Mouse (Mus musculus): ENCODE measurements around the gene Ercc5. TPM values are rescaled to one million over a fixed set of nuclear protein-coding genes. Genes with fewer than 3 reads are reported as not detected.

Gene Ercc5
- polyA plus RNA-seq, 1 experiment: 66.9 TPM

GRCm38 (mm10) chr1:44118239-44119054 lies 29.1 kb upstream of the Ercc5 start, which contains the start of the genes Kdelc1 and Bivm:
Gene Kdelc1, minus strand, starts transcription at chr1:44118808.
Gene Bivm, plus strand, starts transcription at chr1:44118957.
- Histone ChIP-seq H3K4me3 (ENCODE audit: low read depth, low read length) (peak within 1 kb of the TSS; percentile 96), H3K9ac (ENCODE audit: low read depth, poor library complexity, severe bottlenecking) (peak within 1 kb of the TSS; percentile 74), H3K36me3 (ENCODE audit: control insufficient read depth, insufficient read depth, low read length, poor library complexity, severe bottlenecking) (peaks cover 15% of the 10 kb centered on the region), H3K9me3 (replicated peaks; ENCODE audit: control insufficient read depth, insufficient read depth, low read length, poor library complexity, severe bottlenecking) (no peaks in the 10 kb centered on the region), H3K4me1 (ENCODE audit: control insufficient read depth, insufficient read depth, low read length) (no peaks in the 10 kb centered on the region), H3K27ac (ENCODE audit: insufficient read depth, low read length) (peak within 1 kb of the TSS; percentile 25), H3K27me3 (ENCODE audit: control insufficient read depth, insufficient read depth, low read length, poor library complexity, severe bottlenecking) (no peaks in the 10 kb centered on the region)
- TF ChIP-seq EP300 (IDR thresholded peaks at IDR 0.05; ENCODE audit: insufficient read depth, low read depth, low read length): no peak
- peak; percentile 35 for TF ChIP-seq POLR2A (IDR thresholded peaks at IDR 0.05; ENCODE audit: insufficient read depth, low read length)

GRCm38 (mm10) chr1:44119201-44120073 lies 28.1 kb upstream of the Ercc5 start:
- peak overlapping the region; percentile 96 for H3K4me3 ChIP-seq (ENCODE audit: low read depth, low read length)
- H3K4me1 ChIP-seq (ENCODE audit: control insufficient read depth, insufficient read depth, low read length): no peaks in the 10 kb centered on the region
- no peaks in the 10 kb centered on the region for H3K27me3 ChIP-seq (ENCODE audit: control insufficient read depth, insufficient read depth, low read length, poor library complexity, severe bottlenecking)
- peaks cover 10% of the 10 kb centered on the region for H3K36me3 ChIP-seq (ENCODE audit: control insufficient read depth, insufficient read depth, low read length, poor library complexity, severe bottlenecking)
- TF ChIP-seq POLR2A (IDR thresholded peaks at IDR 0.05; ENCODE audit: insufficient read depth, low read length): no peak
- 0 out of 2 replicates have a peak, but pooled peaks have one; percentile 37 for TF ChIP-seq EP300 (IDR thresholded peaks at IDR 0.05; ENCODE audit: insufficient read depth, low read depth, low read length)
- TF ChIP-seq CTCF (IDR thresholded peaks at IDR 0.05; ENCODE audit: low read depth, low read length): peak; percentile 46
- peak overlapping the region; percentile 74 for H3K9ac ChIP-seq (ENCODE audit: low read depth, poor library complexity, severe bottlenecking)
- peak overlapping the region; percentile 60; the same call in 1 of the 2 replicates for H3K27ac ChIP-seq (ENCODE audit: insufficient read depth, low read length)
- H3K9me3 ChIP-seq (replicated peaks; ENCODE audit: control insufficient read depth, insufficient read depth, low read length, poor library complexity, severe bottlenecking): no peaks in the 10 kb centered on the region

GRCm38 (mm10) chr1:44120074-44120406 lies 27.5 kb upstream of the Ercc5 start:
- H3K9ac ChIP-seq (ENCODE audit: low read depth, poor library complexity, severe bottlenecking): peak overlapping the region; percentile 74
- H3K36me3 ChIP-seq (ENCODE audit: control insufficient read depth, insufficient read depth, low read length, poor library complexity, severe bottlenecking): peaks cover 4% of the 10 kb centered on the region
- H3K27ac ChIP-seq (ENCODE audit: insufficient read depth, low read length): peak overlapping the region; percentile 60; the same call in 1 of the 2 replicates
- peak overlapping the region; percentile 96 for H3K4me3 ChIP-seq (ENCODE audit: low read depth, low read length)
- H3K4me1 ChIP-seq (ENCODE audit: control insufficient read depth, insufficient read depth, low read length): no peaks in the 10 kb centered on the region
- H3K9me3 ChIP-seq (replicated peaks; ENCODE audit: control insufficient read depth, insufficient read depth, low read length, poor library complexity, severe bottlenecking): no peaks in the 10 kb centered on the region
- H3K27me3 ChIP-seq (ENCODE audit: control insufficient read depth, insufficient read depth, low read length, poor library complexity, severe bottlenecking): no peaks in the 10 kb centered on the region
- TF ChIP-seq CTCF (IDR thresholded peaks at IDR 0.05; ENCODE audit: low read depth, low read length) (no peak), EP300 (IDR thresholded peaks at IDR 0.05; ENCODE audit: insufficient read depth, low read depth, low read length) (no peak), POLR2A (IDR thresholded peaks at IDR 0.05; ENCODE audit: insufficient read depth, low read length) (no peak)

- Histone ChIP-seq H3K27ac (ENCODE audit: insufficient read depth, low read length) (no peak overlapping the region), H3K9me3 (replicated peaks; ENCODE audit: control insufficient read depth, insufficient read depth, low read length, poor library complexity, severe bottlenecking) (no peaks in the 10 kb centered on the region)
- TF ChIP-seq EP300 (IDR thresholded peaks at IDR 0.05; ENCODE audit: insufficient read depth, low read depth, low read length) (no peak), POLR2A (IDR thresholded peaks at IDR 0.05; ENCODE audit: insufficient read depth, low read length) (no peak), CTCF (IDR thresholded peaks at IDR 0.05; ENCODE audit: low read depth, low read length) (no peak)
Measured at GRCm38 (mm10) chr1:44122256-44122655, 25.3 kb upstream of the Ercc5 start.

GRCm38 (mm10) chr1:44125590-44125989 lies 22.0 kb upstream of the Ercc5 start:
- H3K4me1 ChIP-seq (ENCODE audit: control insufficient read depth, insufficient read depth, low read length): no peaks in the 10 kb centered on the region
- no peaks in the 10 kb centered on the region for H3K9me3 ChIP-seq (replicated peaks; ENCODE audit: control insufficient read depth, insufficient read depth, low read length, poor library complexity, severe bottlenecking)
- no peaks in the 10 kb centered on the region for H3K27me3 ChIP-seq (ENCODE audit: control insufficient read depth, insufficient read depth, low read length, poor library complexity, severe bottlenecking)
- no peak overlapping the region for H3K4me3 ChIP-seq (ENCODE audit: low read depth, low read length)
- H3K36me3 ChIP-seq (ENCODE audit: control insufficient read depth, insufficient read depth, low read length, poor library complexity, severe bottlenecking): peaks cover 3% of the 10 kb centered on the region; the same call in 1 of the 2 replicates
- H3K9ac ChIP-seq (ENCODE audit: low read depth, poor library complexity, severe bottlenecking): no peak overlapping the region
- TF ChIP-seq EP300 (IDR thresholded peaks at IDR 0.05; ENCODE audit: insufficient read depth, low read depth, low read length) (no peak), CTCF (IDR thresholded peaks at IDR 0.05; ENCODE audit: low read depth, low read length) (no peak), POLR2A (IDR thresholded peaks at IDR 0.05; ENCODE audit: insufficient read depth, low read length) (no peak)
- H3K27ac ChIP-seq (ENCODE audit: insufficient read depth, low read length): no peak overlapping the region

More at GRCm38 (mm10) chr1:44122256-44122655, 25.3 kb upstream of the Ercc5 start:
- Histone ChIP-seq H3K9ac (ENCODE audit: low read depth, poor library complexity, severe bottlenecking) (no peak overlapping the region), H3K36me3 (ENCODE audit: control insufficient read depth, insufficient read depth, low read length, poor library complexity, severe bottlenecking) (no peaks in the 10 kb centered on the region), H3K4me1 (ENCODE audit: control insufficient read depth, insufficient read depth, low read length) (no peaks in the 10 kb centered on the region), H3K4me3 (ENCODE audit: low read depth, low read length) (no peak overlapping the region), H3K27me3 (ENCODE audit: control insufficient read depth, insufficient read depth, low read length, poor library complexity, severe bottlenecking) (no peaks in the 10 kb centered on the region)

All from ES-Bruce4 (cell line).